Mouse (Mus musculus) lung, postnatal 10 days (tissue): ENCODE measurements around the gene Gm14408.
"Not testable (repeated sequence)": the region's sequence is repeated elsewhere in the genome, so short reads cannot be mapped to it uniquely, and the experiment has no call there.

Source experiments
- DNase-seq: peaks from one replicate; pipeline ENCODE4 v3.0.0; 2021

The Gm14408 gene

DNA sequence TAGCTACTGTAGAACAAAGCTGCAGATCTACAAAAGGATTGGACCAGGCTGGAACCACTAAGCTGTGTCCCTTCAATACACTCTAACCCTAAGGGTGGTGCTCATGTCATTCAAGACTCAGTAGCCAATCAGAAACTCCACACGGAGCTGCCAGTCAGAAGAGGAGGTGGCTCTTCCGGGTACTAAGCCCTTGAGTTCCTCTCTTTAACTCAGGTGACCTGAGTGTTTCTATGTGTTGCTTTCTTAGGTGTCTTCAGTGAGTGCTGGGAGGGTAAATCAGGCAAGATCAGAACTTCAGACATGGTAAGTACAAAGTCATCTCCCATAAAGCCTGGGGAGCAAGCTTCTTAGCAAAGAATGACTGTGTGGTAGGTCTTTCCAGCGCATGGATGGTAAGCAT lies at the start of gene Gm14408:
Gene Gm14408, plus strand, starts transcription at position 301 of the 400 bp plus-strand sequence.
- not testable (repeated sequence) for DNase-seq

DNA sequence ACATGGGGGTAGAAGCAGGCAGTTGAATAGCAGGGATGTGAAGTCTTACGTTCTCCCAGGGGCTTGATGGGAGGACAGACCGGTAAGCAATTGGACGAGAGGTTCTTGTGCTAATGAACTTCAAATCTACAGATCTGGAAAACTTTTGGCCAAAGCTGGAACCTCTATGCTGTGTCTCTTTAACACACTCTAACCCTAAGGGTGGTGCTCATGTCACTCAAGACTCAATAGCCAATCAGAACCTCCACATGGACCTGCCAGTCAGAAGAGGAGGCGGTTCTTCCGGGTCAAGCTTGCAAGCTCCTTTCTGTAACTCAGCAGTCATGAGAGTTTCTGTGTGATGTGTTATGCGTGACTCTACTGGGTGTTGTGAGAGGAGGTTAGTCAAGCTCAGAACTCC lies 32.6 kb upstream of the Gm14408 start, which contains the start of gene Gm14295:
Gene Gm14295, plus strand, starts transcription at position 301 of the 400 bp plus-strand sequence.
- not testable (repeated sequence) for DNase-seq

DNA sequence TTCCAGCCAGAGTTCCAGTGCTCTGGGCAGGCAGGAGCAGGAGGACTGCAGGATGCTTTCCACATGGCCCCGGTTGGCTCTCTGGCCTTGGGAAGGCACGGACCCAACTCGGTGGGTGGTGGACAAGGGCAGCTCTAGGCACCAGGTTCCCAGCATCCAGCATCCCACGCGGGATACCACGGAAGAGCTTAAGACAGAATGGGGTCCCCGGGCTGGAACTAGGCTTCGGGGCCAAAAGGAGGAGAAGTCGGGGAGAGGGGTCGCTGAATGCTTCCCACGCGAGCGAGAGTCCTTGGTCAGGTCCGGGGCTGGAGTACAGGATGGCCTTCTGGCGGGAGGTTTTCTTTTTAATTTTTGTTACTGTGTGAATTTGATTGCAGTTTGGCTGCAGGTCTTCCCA lies 32.2 kb upstream of the Gm14408 start:
- not testable (repeated sequence) for DNase-seq
